Mouse (Mus musculus) ES-Bruce4 (cell line): Measurements from ENCODE around the gene Tbx4. TPM values are rescaled to one million over a fixed set of nuclear protein-coding genes. Genes with fewer than 3 reads are reported as not detected.

Experiments used
- H3K27ac ChIP-seq: 2 replicates; pipeline ENCODE4 v1.5.1; 2012; ENCODE audit warnings: low read length, inconsistent platforms; ENCODE audit not compliant: insufficient read depth
- H3K27me3 ChIP-seq: 2 replicates; pipeline ENCODE4 v1.6.1; 2012; ENCODE audit warnings: mild to moderate bottlenecking, low read length, inconsistent platforms; ENCODE audit not compliant: control insufficient read depth, poor library complexity, insufficient read depth, severe bottlenecking
- H3K36me3 ChIP-seq: 2 replicates; pipeline ENCODE4 v1.6.1; 2012; ENCODE audit warnings: inconsistent platforms, mild to moderate bottlenecking, low read length, moderate library complexity; ENCODE audit not compliant: control insufficient read depth, poor library complexity, insufficient read depth, severe bottlenecking
- H3K4me1 ChIP-seq: one replicate; pipeline ENCODE4 v1.8.1; 2011; ENCODE audit warnings: low read length; ENCODE audit not compliant: control insufficient read depth, insufficient read depth
- H3K4me3 ChIP-seq: 2 replicates; pipeline ENCODE4 v1.5.1; 2011; ENCODE audit warnings: low read depth, mild to moderate bottlenecking, low read length
- H3K9ac ChIP-seq: 2 replicates; pipeline ENCODE4 v1.6.1; 2012; ENCODE audit warnings: low read depth, mild to moderate bottlenecking, inconsistent platforms; ENCODE audit not compliant: poor library complexity, severe bottlenecking
- H3K9me3 ChIP-seq: replicated peaks from 2 replicates; pipeline ENCODE4 v1.6.1; 2012; ENCODE audit warnings: mild to moderate bottlenecking, low read length, inconsistent platforms; ENCODE audit not compliant: control insufficient read depth, poor library complexity, insufficient read depth, severe bottlenecking
- CTCF ChIP-seq: IDR thresholded peaks from one replicate; pipeline ENCODE4 v1.8.1; 2011; ENCODE audit warnings: low read depth, low read length
- EP300 ChIP-seq: IDR thresholded peaks from 2 replicates; pipeline ENCODE4 v1.6.1; 2011; ENCODE audit warnings: low read depth, low read length; ENCODE audit not compliant: insufficient read depth
- POLR2A ChIP-seq: IDR thresholded peaks from one replicate; pipeline ENCODE4 v1.8.1; 2011; ENCODE audit warnings: low read length; ENCODE audit not compliant: insufficient read depth
- polyA plus RNA-seq: library from polyadenylated mRNA; stranded (reverse); fragments of >200 nt; gene quantifications from 2 replicates; pipeline ENCODE4 v1.2.4, GENCODE M21; 2011; ENCODE audit warnings: low read depth; ENCODE audit not compliant: missing spikeins, insufficient read depth, insufficient read length

Tbx4 gene
- polyA plus RNA-seq, 1 experiment: 0.69 TPM

GRCm38 (mm10) chr11:85926287-85926764, 40.1 kb downstream of the Tbx4 start:
- Histone ChIP-seq H3K9me3 (no peaks in the 10 kb centered on the region), H3K36me3 (no peaks in the 10 kb centered on the region), H3K4me3 (0 out of 2 replicates have a peak overlapping the region, but pooled peaks have one; percentile 20), H3K27me3 (no peaks in the 10 kb centered on the region), H3K27ac (no peak overlapping the region), H3K9ac (no peak overlapping the region), H3K4me1 (no peaks in the 10 kb centered on the region)
- TF ChIP-seq POLR2A (no peak), CTCF (no peak), EP300 (no peak)

DNA sequence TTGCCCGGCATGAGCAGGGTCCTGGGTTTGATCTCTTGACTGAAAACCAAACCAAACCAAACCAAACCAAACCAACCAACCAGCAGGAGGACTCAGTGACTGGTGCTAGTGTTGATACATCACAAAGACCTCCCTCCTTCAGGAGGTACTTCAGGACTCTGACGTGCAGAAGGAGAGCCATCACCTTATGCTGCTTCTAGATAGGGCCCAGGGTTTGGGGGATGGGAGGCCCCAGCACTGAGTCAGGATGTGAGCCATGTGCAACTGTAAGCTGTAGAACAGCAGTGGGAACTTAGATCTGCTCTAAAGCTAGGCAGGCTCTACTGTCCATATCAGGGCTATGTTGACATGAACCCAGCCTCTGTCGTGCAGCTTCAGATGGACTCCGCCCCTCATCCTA, 41.9 kb downstream of the Tbx4 start:
- Histone ChIP-seq H3K27me3 (no peaks in the 10 kb centered on the region), H3K9ac (no peak overlapping the region), H3K4me1 (no peaks in the 10 kb centered on the region), H3K36me3 (no peaks in the 10 kb centered on the region), H3K27ac (no peak overlapping the region), H3K4me3 (no peak overlapping the region), H3K9me3 (no peaks in the 10 kb centered on the region)
- no peak for TF ChIP-seq POLR2A
- TF ChIP-seq EP300: no peak
- TF ChIP-seq CTCF: no peak

- H3K27me3 ChIP-seq: no peaks in the 10 kb centered on the region
- TF ChIP-seq CTCF (no peak), EP300 (no peak), POLR2A (no peak)
- no peak overlapping the region for H3K4me3 ChIP-seq
- H3K27ac ChIP-seq: no peak overlapping the region
- H3K9me3 ChIP-seq: no peaks in the 10 kb centered on the region
- H3K36me3 ChIP-seq: no peaks in the 10 kb centered on the region
- H3K4me1 ChIP-seq: no peaks in the 10 kb centered on the region
- no peak overlapping the region for H3K9ac ChIP-seq
Observed at GRCm38 (mm10) chr11:85929651-85930050, 43.4 kb downstream of the Tbx4 start.

DNA sequence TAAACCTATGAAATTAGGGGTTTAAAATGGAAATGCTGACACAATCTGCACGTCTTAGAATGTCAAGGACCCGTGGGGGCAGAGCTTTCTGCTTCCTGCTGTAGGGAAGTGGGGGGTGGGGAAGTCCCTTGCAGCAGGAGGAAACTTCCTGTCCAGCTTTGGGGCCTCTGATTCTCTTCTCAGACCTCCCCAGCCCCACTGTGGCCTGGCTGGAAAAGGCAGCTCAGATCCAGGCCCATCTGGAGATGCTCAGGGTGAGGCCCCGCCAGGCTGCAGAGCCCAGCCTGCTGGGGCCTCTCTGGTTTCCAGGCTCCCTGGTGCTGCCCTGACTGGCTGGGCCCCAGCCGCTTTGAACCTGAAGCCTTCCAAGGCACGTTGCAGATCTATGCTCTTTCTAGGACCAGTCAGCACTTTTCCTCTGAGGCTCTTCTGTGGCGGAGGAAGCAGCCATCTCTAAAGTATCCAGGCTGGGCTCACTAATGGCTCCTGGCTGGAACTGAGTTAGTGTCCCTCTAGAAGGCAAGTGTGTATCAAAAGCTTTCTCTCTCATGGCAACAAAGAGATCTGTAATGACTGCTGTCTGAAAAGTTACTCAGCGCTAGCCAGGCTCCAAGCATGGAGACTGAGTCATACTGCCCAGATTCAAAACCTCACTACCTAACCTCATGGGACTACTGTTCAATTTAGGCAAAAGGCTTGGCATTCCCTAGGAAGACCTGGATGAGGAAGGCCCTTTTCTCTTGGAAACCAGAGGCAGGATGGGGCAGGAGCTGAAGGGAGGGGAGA, 55.8 kb downstream of the Tbx4 start:
- Histone ChIP-seq H3K9ac (no peak overlapping the region), H3K9me3 (no peaks in the 10 kb centered on the region), H3K27me3 (no peaks in the 10 kb centered on the region), H3K4me3 (no peak overlapping the region), H3K4me1 (no peaks in the 10 kb centered on the region), H3K27ac (no peak overlapping the region), H3K36me3 (no peaks in the 10 kb centered on the region)
- no peak for TF ChIP-seq POLR2A
- TF ChIP-seq CTCF: no peak
- TF ChIP-seq EP300: no peak

- TF ChIP-seq CTCF (no peak), POLR2A (no peak), EP300 (no peak)
- H3K27ac ChIP-seq: no peak overlapping the region
- H3K4me1 ChIP-seq: no peaks in the 10 kb centered on the region
Observed at GRCm38 (mm10) chr11:85948765-85949164, 62.5 kb downstream of the Tbx4 start.

DNA sequence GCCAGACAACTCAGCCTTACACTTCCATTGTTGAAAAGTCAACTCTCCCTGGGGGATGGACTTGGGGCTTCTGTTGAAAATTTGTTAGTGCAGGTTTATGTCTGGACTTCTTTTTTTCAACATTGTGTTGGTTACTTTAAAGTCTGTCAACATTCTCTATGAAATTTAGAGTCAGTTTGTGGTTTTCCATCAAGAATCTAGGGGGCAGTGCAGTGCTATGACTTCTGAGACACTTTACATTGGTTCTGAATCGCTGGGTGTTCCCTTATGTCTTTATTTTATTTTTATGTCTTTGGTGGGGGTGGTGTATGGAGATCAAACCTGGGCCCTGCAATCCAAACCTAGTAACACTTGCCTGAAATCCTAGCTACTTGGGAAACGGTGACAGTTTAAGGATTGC, 63.5 kb downstream of the Tbx4 start:
- H3K36me3 ChIP-seq: no peaks in the 10 kb centered on the region
- H3K4me1 ChIP-seq: no peaks in the 10 kb centered on the region
- H3K27me3 ChIP-seq: no peaks in the 10 kb centered on the region; the same call in 1 of the 2 replicates
- TF ChIP-seq EP300 (no peak), CTCF (no peak), POLR2A (no peak)
- H3K4me3 ChIP-seq: no peak overlapping the region
- H3K27ac ChIP-seq: no peak overlapping the region
- H3K9me3 ChIP-seq: no peaks in the 10 kb centered on the region
- H3K9ac ChIP-seq: no peak overlapping the region

More at GRCm38 (mm10) chr11:85948765-85949164, 62.5 kb downstream of the Tbx4 start:
- no peaks in the 10 kb centered on the region for H3K9me3 ChIP-seq
- H3K36me3 ChIP-seq: no peaks in the 10 kb centered on the region
- no peak overlapping the region for H3K9ac ChIP-seq
- no peak overlapping the region for H3K4me3 ChIP-seq
- no peaks in the 10 kb centered on the region; the same call in 1 of the 2 replicates for H3K27me3 ChIP-seq
